Mouse (Mus musculus) ES-Bruce4 (cell line): ENCODE data around the gene H2-DMb1.

Experiments used
- CTCF ChIP-seq: IDR thresholded peaks from one replicate; pipeline ENCODE4 v1.8.1; 2011; ENCODE audit warnings: low read depth, low read length
- POLR2A ChIP-seq: IDR thresholded peaks from one replicate; pipeline ENCODE4 v1.8.1; 2011; ENCODE audit warnings: low read length; ENCODE audit not compliant: insufficient read depth

DNA sequence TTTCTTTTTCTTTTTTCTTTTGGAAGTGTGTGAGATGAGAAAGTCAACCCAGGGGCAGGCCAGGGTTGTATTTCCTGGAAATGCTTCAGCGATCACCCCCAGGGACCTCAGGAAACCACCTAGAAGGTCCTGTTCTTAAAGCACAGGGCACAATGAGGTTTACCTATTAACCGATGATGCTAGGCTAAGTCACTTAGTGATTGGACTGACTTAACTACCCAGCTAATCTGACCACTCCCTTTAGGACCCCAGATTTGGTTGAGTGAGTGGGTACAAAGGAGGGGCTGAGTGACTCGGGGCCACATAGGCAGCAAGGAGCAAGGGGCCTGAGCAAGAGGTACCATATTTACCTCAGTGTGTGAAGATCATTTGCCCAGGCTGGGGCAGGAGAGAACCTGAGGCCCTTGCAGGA lies 7.9 kb upstream of the H2-DMb1 start:
- TF ChIP-seq CTCF (no peak), POLR2A (no peak)
